Mouse (Mus musculus) bone marrow macrophage, adult 2 months (primary cell): ENCODE data around the gene Cdhr5. TPM values are rescaled to one million over a fixed set of nuclear protein-coding genes. Genes with fewer than 3 reads are reported as not detected.

Experiments used
- H3K27ac ChIP-seq: 2 replicates; pipeline ENCODE4 v1.5.1; 2012; ENCODE audit warnings: low read depth, low read length; ENCODE audit not compliant: insufficient read depth
- H3K4me1 ChIP-seq: 2 replicates; pipeline ENCODE4 v1.6.1; 2012; ENCODE audit warnings: low read length; ENCODE audit not compliant: control insufficient read depth, insufficient read depth
- H3K4me3 ChIP-seq: 2 replicates; pipeline ENCODE4 v1.5.1; 2012; ENCODE audit warnings: mild to moderate bottlenecking, low read length, moderate library complexity; ENCODE audit not compliant: insufficient read depth
- CTCF ChIP-seq: IDR thresholded peaks from 2 replicates; pipeline ENCODE4 v1.5.1; 2012; ENCODE audit warnings: low read depth, mild to moderate bottlenecking, low read length, moderate library complexity
- POLR2A ChIP-seq: IDR thresholded peaks from 2 replicates; pipeline ENCODE4 v1.6.1; 2012; ENCODE audit warnings: mild to moderate bottlenecking, low read depth, low read length, borderline replicate concordance
- polyA plus RNA-seq: library from polyadenylated mRNA; stranded (reverse); fragments of >200 nt; gene quantifications from 2 replicates; pipeline ENCODE4 v1.2.4, GENCODE M21; 2012; ENCODE audit not compliant: missing spikeins, insufficient read depth, insufficient read length

The Cdhr5 gene
- polyA plus RNA-seq, 1 experiment, result not detected

DNA sequence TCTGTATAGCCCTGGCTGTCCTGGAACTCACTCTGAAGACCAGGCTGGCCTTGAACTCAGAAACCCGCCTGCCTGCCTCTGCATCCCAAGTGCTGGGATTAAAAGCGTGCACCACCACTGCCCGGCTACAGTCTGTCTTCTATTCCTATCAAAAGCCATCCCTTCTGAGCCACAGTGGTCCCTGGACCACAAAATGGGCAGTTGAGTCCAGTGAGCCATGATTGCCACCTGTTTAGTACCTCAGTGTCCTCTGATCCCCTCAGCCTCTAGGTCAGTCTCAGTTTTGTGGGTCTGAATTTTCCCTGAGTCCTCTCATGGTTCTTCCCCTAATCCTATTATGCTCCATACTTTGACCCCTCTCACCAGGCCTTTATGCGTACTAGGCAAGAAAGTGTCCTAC lies 48.8 kb downstream of the Cdhr5 start:
- Histone ChIP-seq H3K4me1 (peaks cover 10% of the 10 kb centered on the region), H3K4me3 (no peak overlapping the region), H3K27ac (no peak overlapping the region)
- TF ChIP-seq CTCF (no peak), POLR2A (no peak)

DNA sequence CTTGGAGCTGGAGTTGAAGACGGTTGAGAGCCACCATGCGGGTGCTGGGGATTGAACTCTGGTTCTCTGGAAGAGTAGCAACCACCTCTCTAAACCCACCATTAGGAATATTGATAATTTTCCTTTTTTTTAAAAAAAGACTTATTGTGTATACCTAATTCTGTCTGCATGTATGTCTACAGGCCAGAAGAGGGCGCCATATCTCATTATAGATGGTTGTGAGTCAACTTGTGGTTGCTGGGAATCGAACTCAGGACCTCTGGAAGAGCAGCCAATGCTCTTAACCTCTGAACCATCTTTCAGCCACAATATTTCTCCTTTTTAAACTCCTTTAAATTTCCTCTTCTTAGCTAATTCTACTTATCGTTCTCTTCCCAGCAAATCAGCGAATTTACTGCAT lies 50.1 kb downstream of the Cdhr5 start:
- H3K4me3 ChIP-seq, result no peak overlapping the region
- peaks cover 19% of the 10 kb centered on the region for H3K4me1 ChIP-seq
- TF ChIP-seq CTCF (no peak), POLR2A (no peak)
- no peak overlapping the region for H3K27ac ChIP-seq

DNA sequence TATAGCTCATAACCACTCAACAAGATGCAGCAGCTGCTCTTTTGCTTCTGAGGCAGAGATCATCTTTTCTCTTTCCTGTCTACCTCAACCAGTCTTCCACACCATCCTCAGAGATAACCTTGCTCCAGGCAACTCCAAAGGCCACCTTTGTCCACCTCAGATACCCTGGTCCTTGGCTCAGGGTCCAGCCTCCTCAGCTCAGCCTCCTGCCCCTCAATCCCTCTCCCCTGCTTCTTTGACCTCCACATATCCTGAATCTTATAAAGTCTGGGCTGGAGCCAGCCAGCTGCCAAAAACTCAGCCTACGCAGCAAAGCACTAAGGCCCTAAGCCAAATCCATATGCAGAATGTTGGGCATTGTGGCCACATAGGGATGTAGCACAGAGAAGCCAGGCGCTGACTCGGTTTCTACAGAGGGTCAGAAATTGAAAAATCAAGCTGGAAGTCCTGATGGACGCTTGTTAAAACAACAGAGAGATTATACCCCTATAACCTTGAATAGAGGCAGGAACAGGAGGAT lies 53.8 kb downstream of the Cdhr5 start:
- peaks cover 27% of the 10 kb centered on the region for H3K4me1 ChIP-seq
- TF ChIP-seq CTCF (no peak), POLR2A (no peak)
- no peak overlapping the region for H3K27ac ChIP-seq
- no peak overlapping the region for H3K4me3 ChIP-seq

DNA sequence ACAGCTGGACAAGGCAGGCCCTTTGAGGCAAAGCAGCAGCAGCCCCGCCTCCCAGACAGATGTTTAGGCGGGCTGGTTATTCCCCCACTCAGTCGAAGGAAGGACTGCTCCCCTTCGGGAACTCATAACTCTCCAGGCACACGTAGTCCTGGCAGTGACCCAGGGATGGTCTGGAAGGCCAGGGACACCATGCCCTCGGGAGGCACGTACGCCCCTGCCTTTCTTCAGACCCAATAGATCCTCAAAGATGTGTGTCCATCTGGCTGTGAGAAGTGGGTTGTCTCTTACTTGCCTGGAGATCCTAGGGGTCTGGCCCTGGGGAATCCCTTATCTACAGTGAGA lies 54.5 kb downstream of the Cdhr5 start:
- Histone ChIP-seq H3K27ac (no peak overlapping the region), H3K4me3 (peak overlapping the region; percentile 14), H3K4me1 (peaks cover 27% of the 10 kb centered on the region)

DNA sequence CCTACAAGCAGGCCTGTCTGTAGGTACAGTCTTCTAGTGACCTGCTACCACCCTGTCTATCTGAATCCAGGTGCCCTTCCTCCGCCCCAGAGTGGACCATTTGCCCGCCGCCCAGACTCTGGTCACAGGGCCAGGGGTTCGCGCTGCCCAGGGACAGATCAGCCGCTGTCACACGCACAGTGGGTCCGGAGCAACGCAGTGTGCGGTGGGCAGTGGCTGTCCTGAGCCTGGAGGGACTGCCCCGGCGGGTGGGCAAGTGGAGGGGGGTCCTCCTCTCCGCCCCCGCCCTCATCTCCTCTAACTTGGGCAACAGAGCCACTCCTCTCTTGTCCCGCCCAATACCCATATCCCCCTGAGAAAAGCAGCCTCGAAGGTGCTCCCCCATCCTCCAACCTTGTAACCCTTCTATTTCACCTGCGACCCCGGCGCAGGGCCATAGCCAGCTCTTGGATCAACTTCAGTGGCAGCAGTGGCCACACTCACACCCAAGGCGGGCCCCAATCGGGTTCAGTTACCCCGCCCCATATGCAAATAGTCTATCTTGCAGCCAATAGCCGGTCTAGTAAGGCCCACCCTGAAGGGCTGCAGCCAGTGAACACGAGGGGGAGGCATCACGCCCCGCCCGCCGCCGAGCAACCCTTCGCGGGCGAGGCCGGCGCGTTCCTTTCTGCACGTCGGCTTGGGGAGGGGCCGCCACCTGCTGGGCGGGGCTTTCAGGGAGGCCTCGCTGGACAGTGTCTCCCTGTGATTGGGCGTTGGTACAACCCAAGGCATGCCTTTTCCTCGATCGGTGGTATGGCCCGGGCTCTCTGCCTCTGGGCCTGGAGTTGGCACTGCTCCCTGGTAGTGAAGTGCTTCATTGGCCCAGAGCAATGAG lies 55.1 kb downstream of the Cdhr5 start:
- Histone ChIP-seq H3K4me3 (peak overlapping the region; percentile 40), H3K27ac (no peak overlapping the region), H3K4me1 (peaks cover 27% of the 10 kb centered on the region)
- no peak for TF ChIP-seq POLR2A
- no peak for TF ChIP-seq CTCF

More for the DNA sequence above, 54.5 kb downstream of the Cdhr5 start:
- TF ChIP-seq POLR2A, result no peak
- TF ChIP-seq CTCF, result no peak

DNA sequence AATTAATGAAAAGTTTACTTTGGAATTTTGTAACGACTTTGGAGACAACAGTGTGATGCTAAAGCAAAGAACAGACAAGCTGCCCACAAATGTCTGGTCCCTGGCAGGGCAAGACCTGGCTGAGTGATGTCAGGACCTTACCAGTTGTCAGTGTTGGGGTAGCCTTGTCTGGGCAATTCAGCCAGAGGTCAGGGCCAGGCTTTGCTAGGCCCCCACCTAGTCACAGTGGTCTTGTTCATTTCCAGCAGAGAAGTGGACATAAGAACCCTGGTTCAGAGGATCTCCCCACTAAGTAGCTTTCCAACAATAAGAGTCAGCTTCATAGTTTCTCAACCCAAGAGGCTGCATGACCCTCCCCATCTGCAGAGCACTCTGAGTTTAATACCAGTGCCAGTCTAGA lies 56.2 kb downstream of the Cdhr5 start:
- Histone ChIP-seq H3K4me1 (peaks cover 28% of the 10 kb centered on the region), H3K4me3 (no peak overlapping the region), H3K27ac (no peak overlapping the region)
- TF ChIP-seq CTCF (no peak), POLR2A (no peak)

DNA sequence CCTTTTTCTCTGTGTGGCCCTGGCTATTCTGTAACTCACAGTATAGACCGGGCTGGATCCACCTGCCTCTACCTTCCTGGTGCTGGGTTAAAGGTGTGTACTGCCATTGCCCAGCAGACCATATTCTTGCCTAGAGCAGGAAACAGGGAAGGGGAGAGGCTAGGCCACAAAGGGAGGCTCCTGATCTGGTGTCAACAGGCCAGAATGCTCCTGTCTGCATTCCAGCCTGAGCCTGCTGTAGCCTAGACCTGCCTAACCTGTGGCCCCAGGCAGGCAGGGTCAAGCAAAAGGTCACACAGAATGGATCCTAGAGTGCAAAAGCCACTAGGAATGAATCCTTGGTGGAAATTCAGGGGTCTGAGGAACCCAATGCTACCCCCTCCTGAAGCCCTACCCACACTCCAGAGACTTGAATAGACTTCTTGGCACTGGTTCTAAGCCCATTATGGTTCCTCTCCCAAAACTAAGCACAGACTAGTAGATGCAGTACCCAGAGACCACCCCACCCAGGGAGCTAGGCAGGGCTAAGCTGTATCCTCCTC lies 57.0 kb downstream of the Cdhr5 start:
- H3K27ac ChIP-seq, result no peak overlapping the region

More for the DNA sequence above, 57.0 kb downstream of the Cdhr5 start:
- no peak for TF ChIP-seq CTCF
- TF ChIP-seq POLR2A, result no peak
- peaks cover 28% of the 10 kb centered on the region for H3K4me1 ChIP-seq
- H3K4me3 ChIP-seq, result no peak overlapping the region

Other genes starting within 250 kb of the Cdhr5 start
- gene Gm17387, start 247.7 kb downstream of the Cdhr5 start, polyA plus RNA-seq, result not detected in 2 replicates
- not detected in 2 replicates for gene B4galnt4, start 215.7 kb downstream of the Cdhr5 start, polyA plus RNA-seq
- not detected in 2 replicates for gene Pkp3, start 198.6 kb downstream of the Cdhr5 start, polyA plus RNA-seq
- 1.6 and 3.9 TPM in 2 replicates for gene Sigirr, start 176.2 kb downstream of the Cdhr5 start, polyA plus RNA-seq
- gene Ano9, start 159.0 kb downstream of the Cdhr5 start, polyA plus RNA-seq, result not detected in 2 replicates
- 20.7 and 21.5 TPM in 2 replicates for gene Ptdss2, start 154.4 kb downstream of the Cdhr5 start, polyA plus RNA-seq
- gene Rnh1, start 103.9 kb downstream of the Cdhr5 start, polyA plus RNA-seq, result 131 and 141 TPM in 2 replicates
- 29.7 and 36.1 TPM in 2 replicates for gene Hras, start 82.8 kb downstream of the Cdhr5 start, polyA plus RNA-seq
- 3.4 and 4.1 TPM in 2 replicates for gene Lrrc56, start 82.6 kb downstream of the Cdhr5 start, polyA plus RNA-seq
- gene Lmntd2, start 62.7 kb downstream of the Cdhr5 start, polyA plus RNA-seq, result 0.88 TPM in 1 of 2 replicates, not detected in the other
- gene Rassf7, start 60.9 kb downstream of the Cdhr5 start, polyA plus RNA-seq, result 3.5 and 3.9 TPM in 2 replicates
- 36.2 and 45.2 TPM in 2 replicates for gene Phrf1, start 48.0 kb downstream of the Cdhr5 start, polyA plus RNA-seq
- gene Irf7, start 10.3 kb downstream of the Cdhr5 start, polyA plus RNA-seq, result 164 and 168 TPM in 2 replicates
- not detected in 2 replicates for gene Sct, start 2.3 kb upstream of the Cdhr5 start, polyA plus RNA-seq
- gene Drd4, start 15.2 kb upstream of the Cdhr5 start, polyA plus RNA-seq, result not detected in 2 replicates
- gene Deaf1, start 50.9 kb upstream of the Cdhr5 start, polyA plus RNA-seq, result 27.3 and 37.4 TPM in 2 replicates
- 29.8 and 37.8 TPM in 2 replicates for gene Tmem80, start 51.0 kb upstream of the Cdhr5 start, polyA plus RNA-seq
- gene Eps8l2, start 62.1 kb upstream of the Cdhr5 start, polyA plus RNA-seq, result not detected in 2 replicates
- 422 and 438 TPM in 2 replicates for gene Taldo1, start 115.4 kb upstream of the Cdhr5 start, polyA plus RNA-seq
- gene Gatd1, start 137.3 kb upstream of the Cdhr5 start, polyA plus RNA-seq, result 45.8 and 50.5 TPM in 2 replicates
- gene Cend1, start 152.7 kb upstream of the Cdhr5 start, polyA plus RNA-seq, result not detected in 2 replicates
- gene Slc25a22, start 161.1 kb upstream of the Cdhr5 start, polyA plus RNA-seq, result 21.4 and 24.8 TPM in 2 replicates
- gene Pidd1, start 167.2 kb upstream of the Cdhr5 start, polyA plus RNA-seq, result 4.0 and 5.6 TPM in 2 replicates
- 2,115 and 2,403 TPM in 2 replicates for gene Rplp2, start 170.6 kb upstream of the Cdhr5 start, polyA plus RNA-seq
- 92.9 and 94.0 TPM in 2 replicates for gene Pnpla2, start 178.4 kb upstream of the Cdhr5 start, polyA plus RNA-seq
- 66.8 and 69.6 TPM in 2 replicates for gene Cracr2b, start 184.3 kb upstream of the Cdhr5 start, polyA plus RNA-seq
- 49.5 and 57.9 TPM in 2 replicates for gene Cd151, start 190.6 kb upstream of the Cdhr5 start, polyA plus RNA-seq
- gene Polr2l, start 198.3 kb upstream of the Cdhr5 start, polyA plus RNA-seq, result 4.8 and 5.0 TPM in 2 replicates
- gene Tspan4, start 198.5 kb upstream of the Cdhr5 start, polyA plus RNA-seq, result 99.8 and 102 TPM in 2 replicates